Mouse (Mus musculus): ENCODE measurements around the gene Gm364. TPM values are rescaled to one million over a fixed set of nuclear protein-coding genes. Genes with fewer than 3 reads are reported as not detected.

Gm364 gene
- not detected in 2 replicates for polyA plus RNA-seq (2015; fragmentation: Nextera tagmentation; extraction: Ambion mirVana)

DNA sequence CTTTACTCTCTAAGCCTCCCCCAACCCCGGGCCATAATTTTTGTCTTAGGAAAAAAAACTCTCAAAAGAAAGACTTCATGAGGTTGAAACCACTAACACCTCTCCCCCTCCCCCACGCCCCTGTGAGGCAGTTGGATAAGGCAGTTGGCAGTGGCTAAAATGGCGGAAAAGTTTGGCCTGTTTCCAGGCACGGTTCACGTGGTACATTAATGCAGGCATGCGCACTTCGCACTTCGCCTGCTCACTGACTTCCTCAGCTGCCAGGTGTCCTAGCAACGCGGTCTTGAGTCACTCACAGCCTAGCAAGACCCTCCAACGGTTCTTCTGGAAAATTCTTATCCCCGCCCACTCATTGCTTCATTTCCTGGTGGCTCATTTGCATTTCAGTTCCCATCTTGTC, at the start of gene Gm364:
Gene Gm364 (plus strand): TSS at position 386 of the 400 bp plus-strand sequence.
- Histone ChIP-seq H3K4me3 (no peak within 1 kb of the TSS), H3K27ac (no peak within 1 kb of the TSS), H3K4me2 (no peak within 1 kb of the TSS), H3K36me3 (no peaks in the 10 kb centered on the region), H3K9me3 (no peaks in the 10 kb centered on the region), H3K4me1 (no peaks in the 10 kb centered on the region), H3K9ac (no peak within 1 kb of the TSS), H3K27me3 (no peaks in the 10 kb centered on the region)
- WGBS = 89% methylated on average over 12 of the region's 12 CpGs
- ATAC-seq (ENCODE audit: insufficient number of reproducible peaks, insufficient read depth, low FRiP score, low TSS enrichment, low read depth) = no peak

GRCm38 (mm10) chrX:57359316-57359715, 49.6 kb upstream of the Gm364 start:
- Histone ChIP-seq H3K36me3 (no peaks in the 10 kb centered on the region), H3K4me3 (no peak overlapping the region), H3K4me2 (no peak overlapping the region), H3K27me3 (no peaks in the 10 kb centered on the region), H3K27ac (no peak overlapping the region), H3K4me1 (no peaks in the 10 kb centered on the region), H3K9me3 (no peaks in the 10 kb centered on the region), H3K9ac (no peak overlapping the region)
- ATAC-seq (ENCODE audit: insufficient number of reproducible peaks, insufficient read depth, low FRiP score, low TSS enrichment, low read depth) = no peak
- 64% methylated on average over 1 of the region's 1 CpGs for WGBS

- Histone ChIP-seq H3K9me3 (no peaks in the 10 kb centered on the region), H3K4me3 (no peak overlapping the region), H3K27ac (no peak overlapping the region), H3K27me3 (no peaks in the 10 kb centered on the region), H3K36me3 (no peaks in the 10 kb centered on the region), H3K4me2 (no peak overlapping the region), H3K4me1 (no peaks in the 10 kb centered on the region), H3K9ac (no peak overlapping the region)
- WGBS = 58% methylated on average over 2 of the region's 2 CpGs
- no peak for ATAC-seq (ENCODE audit: insufficient number of reproducible peaks, insufficient read depth, low FRiP score, low TSS enrichment, low read depth)
Measured at GRCm38 (mm10) chrX:57364891-57365569, 43.9 kb upstream of the Gm364 start.

DNA sequence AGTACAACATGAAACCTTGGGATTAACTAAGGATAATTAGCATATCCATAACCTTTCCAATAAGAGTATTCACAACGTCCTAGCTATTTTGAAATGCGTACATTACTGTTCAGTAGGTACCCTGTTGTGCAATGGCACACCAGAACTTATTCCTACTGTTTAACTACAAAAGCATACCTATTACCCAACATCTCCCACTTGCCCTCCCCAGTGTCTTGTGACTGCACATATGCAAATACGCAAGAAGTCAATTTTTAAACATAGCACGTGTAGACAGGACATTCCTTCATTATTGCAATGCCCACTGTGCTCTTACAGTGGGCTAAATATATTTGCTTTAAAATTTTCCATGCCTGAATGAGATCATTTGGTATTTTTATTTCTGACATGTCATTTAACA, 36.0 kb upstream of the Gm364 start:
- H3K9me3 ChIP-seq = no peaks in the 10 kb centered on the region
- H3K4me3 ChIP-seq = no peak overlapping the region
- no peak overlapping the region for H3K27ac ChIP-seq
- no peaks in the 10 kb centered on the region for H3K4me1 ChIP-seq
- WGBS = 80% methylated on average over 4 of the region's 4 CpGs
- no peak overlapping the region for H3K9ac ChIP-seq
- no peaks in the 10 kb centered on the region for H3K27me3 ChIP-seq
- ATAC-seq (ENCODE audit: insufficient number of reproducible peaks, insufficient read depth, low FRiP score, low TSS enrichment, low read depth) = no peak
- H3K4me2 ChIP-seq = no peak overlapping the region
- H3K36me3 ChIP-seq = peaks cover 6% of the 10 kb centered on the region; the same call in 1 of the 2 replicates

DNA sequence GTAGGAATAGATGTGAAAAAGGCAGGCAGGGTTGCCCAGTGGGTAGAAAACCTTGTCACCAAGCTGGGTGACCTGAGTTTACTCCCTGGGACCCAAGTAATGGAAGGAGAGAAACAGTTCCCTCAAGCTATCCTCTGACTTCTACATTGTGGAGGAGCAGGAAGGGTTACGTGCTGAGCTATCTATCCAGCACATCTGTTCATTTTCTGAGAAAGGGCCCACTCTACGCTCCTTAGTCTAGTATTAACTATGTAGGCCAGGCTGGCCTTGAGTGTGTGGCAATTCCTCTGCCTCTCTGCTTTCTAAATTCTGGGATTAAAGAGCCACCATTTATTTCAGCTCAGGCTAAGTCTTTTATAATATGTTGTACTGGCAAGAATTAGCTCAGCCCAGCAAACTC, 35.4 kb upstream of the Gm364 start:
- peaks cover 8% of the 10 kb centered on the region for H3K36me3 ChIP-seq
- ATAC-seq (ENCODE audit: insufficient number of reproducible peaks, insufficient read depth, low FRiP score, low TSS enrichment, low read depth) = no peak
- H3K9me3 ChIP-seq = no peaks in the 10 kb centered on the region
- no peak overlapping the region for H3K9ac ChIP-seq
- H3K27ac ChIP-seq = no peak overlapping the region
- no peaks in the 10 kb centered on the region for H3K27me3 ChIP-seq
- H3K4me3 ChIP-seq = no peak overlapping the region
- WGBS = 90% methylated on average over 2 of the region's 2 CpGs
- H3K4me1 ChIP-seq = no peaks in the 10 kb centered on the region
- no peak overlapping the region for H3K4me2 ChIP-seq

DNA sequence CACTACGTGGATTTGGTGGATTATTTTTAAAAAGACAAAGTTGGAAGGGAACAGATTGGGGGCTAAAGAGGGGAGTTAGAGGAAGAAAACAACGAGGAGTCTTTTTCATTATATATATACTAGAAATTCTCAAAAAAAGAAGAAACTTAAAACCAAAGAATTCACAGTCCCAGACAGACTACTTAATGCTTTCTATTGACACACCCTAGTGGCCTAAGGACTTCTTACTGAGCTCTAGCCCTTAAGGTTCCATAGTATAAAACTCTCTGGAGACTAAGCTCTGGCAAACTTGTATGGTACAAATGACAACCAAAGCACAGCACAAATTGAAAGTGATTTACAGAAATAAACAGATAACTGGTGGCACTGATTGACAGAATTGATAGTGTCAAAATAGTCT, 34.9 kb upstream of the Gm364 start:
- no peak for ATAC-seq (ENCODE audit: insufficient number of reproducible peaks, insufficient read depth, low FRiP score, low TSS enrichment, low read depth)
- H3K27ac ChIP-seq = no peak overlapping the region
- H3K36me3 ChIP-seq = peaks cover 12% of the 10 kb centered on the region
- H3K4me2 ChIP-seq = no peak overlapping the region
- H3K9me3 ChIP-seq = no peaks in the 10 kb centered on the region
- no peaks in the 10 kb centered on the region for H3K4me1 ChIP-seq
- no peak overlapping the region for H3K4me3 ChIP-seq
- H3K27me3 ChIP-seq = no peaks in the 10 kb centered on the region
- WGBS = 68% methylated on average over 2 of the region's 2 CpGs
- H3K9ac ChIP-seq = no peak overlapping the region

GRCm38 (mm10) chrX:57377096-57377495, 31.9 kb upstream of the Gm364 start:
- no peak for ATAC-seq (ENCODE audit: insufficient number of reproducible peaks, insufficient read depth, low FRiP score, low TSS enrichment, low read depth)
- Histone ChIP-seq H3K4me2 (no peak overlapping the region), H3K4me1 (no peaks in the 10 kb centered on the region), H3K27me3 (no peaks in the 10 kb centered on the region), H3K27ac (no peak overlapping the region), H3K9ac (no peak overlapping the region), H3K9me3 (no peaks in the 10 kb centered on the region), H3K4me3 (no peak overlapping the region), H3K36me3 (peaks cover 28% of the 10 kb centered on the region)
- 81% methylated on average over 3 of the region's 3 CpGs for WGBS

DNA sequence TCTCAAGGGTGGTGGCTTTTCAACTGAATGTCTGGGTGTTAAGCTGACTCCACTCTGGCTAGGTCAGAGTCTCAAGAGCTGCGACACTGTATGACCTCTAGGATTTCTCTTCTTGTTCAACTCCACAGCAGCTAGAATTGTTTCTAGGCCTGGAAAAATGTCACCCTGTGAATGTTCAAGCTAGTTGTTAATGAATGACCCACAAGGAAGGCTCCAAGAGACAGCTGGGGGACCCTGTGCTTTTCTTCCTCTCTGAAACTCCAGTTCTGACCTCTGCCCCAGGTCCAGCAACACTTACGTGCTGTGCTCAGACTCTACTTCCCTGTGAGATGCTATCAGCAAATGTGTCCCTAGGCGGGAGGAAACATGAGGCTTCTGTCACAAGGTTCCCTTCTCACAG, 30.4 kb upstream of the Gm364 start:
- 86% methylated on average over 3 of the region's 3 CpGs for WGBS

GRCm38 (mm10) chrX:57380915-57381314, 28.0 kb upstream of the Gm364 start:
- H3K4me3 ChIP-seq = no peak overlapping the region
- no peaks in the 10 kb centered on the region for H3K4me1 ChIP-seq
- H3K9me3 ChIP-seq = no peaks in the 10 kb centered on the region
- no peak overlapping the region for H3K4me2 ChIP-seq
- no peaks in the 10 kb centered on the region for H3K27me3 ChIP-seq
- 77% methylated on average over 5 of the region's 5 CpGs for WGBS
- H3K27ac ChIP-seq = no peak overlapping the region
- H3K9ac ChIP-seq = no peak overlapping the region
- peaks cover 53% of the 10 kb centered on the region for H3K36me3 ChIP-seq
- no peak for ATAC-seq (ENCODE audit: insufficient number of reproducible peaks, insufficient read depth, low FRiP score, low TSS enrichment, low read depth)

More for the DNA sequence above, 30.4 kb upstream of the Gm364 start:
- H3K4me1 ChIP-seq = no peaks in the 10 kb centered on the region
- no peak overlapping the region for H3K4me3 ChIP-seq
- peaks cover 32% of the 10 kb centered on the region for H3K36me3 ChIP-seq
- H3K27me3 ChIP-seq = no peaks in the 10 kb centered on the region
- no peaks in the 10 kb centered on the region for H3K9me3 ChIP-seq
- H3K9ac ChIP-seq = no peak overlapping the region
- no peak for ATAC-seq (ENCODE audit: insufficient number of reproducible peaks, insufficient read depth, low FRiP score, low TSS enrichment, low read depth)
- no peak overlapping the region for H3K4me2 ChIP-seq
- H3K27ac ChIP-seq = no peak overlapping the region

- 22% methylated on average over 50 of the region's 50 CpGs for WGBS
- peak; percentile 95 for ATAC-seq (ENCODE audit: insufficient number of reproducible peaks, insufficient read depth, low FRiP score, low TSS enrichment, low read depth)
Measured at GRCm38 (mm10) chrX:57392367-57393246, 16.3 kb upstream of the Gm364 start, which contains the start of gene Rbmx. Gene Rbmx, minus strand, starts transcription at chrX:57393036.

GRCm38 (mm10) chrX:57393412-57393811, 15.5 kb upstream of the Gm364 start:
- Histone ChIP-seq H3K27ac (no peak overlapping the region), H3K27me3 (no peaks in the 10 kb centered on the region), H3K4me1 (no peaks in the 10 kb centered on the region), H3K4me3 (peak overlapping the region; percentile 54), H3K4me2 (peak overlapping the region; percentile 50), H3K9me3 (no peaks in the 10 kb centered on the region), H3K9ac (no peak overlapping the region), H3K36me3 (peaks cover 14% of the 10 kb centered on the region; the same call in 1 of the 2 replicates)
- no peak for ATAC-seq (ENCODE audit: insufficient number of reproducible peaks, insufficient read depth, low FRiP score, low TSS enrichment, low read depth)
- 23% methylated on average over 7 of the region's 7 CpGs for WGBS

More at GRCm38 (mm10) chrX:57392367-57393246, 16.3 kb upstream of the Gm364 start, which contains the start of gene Rbmx:
- H3K9ac ChIP-seq = peak within 1 kb of the TSS; percentile 83
- H3K4me3 ChIP-seq = peak within 1 kb of the TSS; percentile 54
- peak within 1 kb of the TSS; percentile 57 for H3K4me2 ChIP-seq
- no peaks in the 10 kb centered on the region for H3K4me1 ChIP-seq
- peaks cover 14% of the 10 kb centered on the region; the same call in 1 of the 2 replicates for H3K36me3 ChIP-seq
- H3K27ac ChIP-seq = peak within 1 kb of the TSS; percentile 93
- H3K9me3 ChIP-seq = no peaks in the 10 kb centered on the region
- no peaks in the 10 kb centered on the region for H3K27me3 ChIP-seq
